Mouse (Mus musculus): Measurements from ENCODE around the gene Ikzf1. TPM values are rescaled to one million over a fixed set of nuclear protein-coding genes. Genes with fewer than 3 reads are reported as not detected.

The Ikzf1 gene
- total RNA-seq, 2 experiments from 2014 or later: 2.6 to 3.9 TPM

DNA sequence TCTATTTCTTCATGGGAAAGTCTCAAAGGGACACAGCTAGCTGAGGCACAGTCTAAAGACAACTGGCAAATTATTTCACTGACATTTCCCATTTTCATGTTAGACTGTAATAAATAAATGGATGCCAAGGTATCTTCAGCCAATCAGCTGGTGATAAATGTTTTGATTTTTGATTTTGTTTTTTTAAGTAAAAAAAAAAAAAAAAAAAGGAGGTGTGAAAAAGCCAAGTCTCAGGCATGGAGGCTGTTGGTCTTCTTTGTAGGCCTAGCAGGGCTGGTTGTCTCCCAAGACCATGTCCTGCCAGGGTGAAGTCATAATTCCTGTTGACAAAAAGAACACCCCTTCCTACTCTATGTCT lies 4.9 kb downstream of the Ikzf1 start:
- DNase-seq (ENCODE audit: low spot score in 2 of 2): no peak

DNA sequence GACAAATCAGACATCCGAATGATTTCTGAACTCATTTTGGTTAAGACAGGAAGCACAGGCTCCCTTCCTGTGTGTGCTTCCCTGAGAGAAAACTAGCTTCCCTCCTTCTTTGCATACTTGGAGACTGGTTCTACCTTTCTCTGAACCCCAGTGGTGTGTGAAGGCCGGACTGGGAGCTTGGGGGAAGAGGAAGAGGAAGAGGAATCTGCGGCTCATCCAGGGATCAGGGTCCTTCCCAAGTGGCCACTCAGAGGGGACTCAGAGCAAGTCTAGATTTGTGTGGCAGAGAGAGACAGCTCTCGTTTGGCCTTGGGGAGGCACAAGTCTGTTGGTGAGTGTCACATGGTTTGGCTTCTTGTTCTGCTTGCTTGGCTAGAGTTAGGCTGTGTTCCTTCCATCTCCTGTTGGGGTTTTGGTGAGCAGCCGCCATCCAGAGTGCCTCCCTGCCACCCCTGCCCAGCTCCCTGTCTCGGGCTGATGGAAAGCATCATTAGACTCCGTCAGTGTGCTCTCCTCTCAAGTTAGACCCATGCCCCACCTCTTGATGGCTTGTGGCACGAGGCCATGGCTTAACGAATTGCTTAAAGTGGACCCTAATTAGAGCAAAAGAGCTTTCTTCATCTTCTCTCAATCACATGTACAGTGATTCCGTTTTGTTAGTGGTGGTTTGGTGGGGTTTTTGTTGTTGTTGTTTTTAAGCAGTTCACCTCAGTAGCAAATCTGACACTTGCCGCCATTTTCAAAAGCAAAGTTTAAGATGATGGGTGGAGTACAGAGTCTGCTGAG lies 5.4 kb downstream of the Ikzf1 start:
- DNase-seq (ENCODE audit: low spot score in 2 of 2): no peak

DNA sequence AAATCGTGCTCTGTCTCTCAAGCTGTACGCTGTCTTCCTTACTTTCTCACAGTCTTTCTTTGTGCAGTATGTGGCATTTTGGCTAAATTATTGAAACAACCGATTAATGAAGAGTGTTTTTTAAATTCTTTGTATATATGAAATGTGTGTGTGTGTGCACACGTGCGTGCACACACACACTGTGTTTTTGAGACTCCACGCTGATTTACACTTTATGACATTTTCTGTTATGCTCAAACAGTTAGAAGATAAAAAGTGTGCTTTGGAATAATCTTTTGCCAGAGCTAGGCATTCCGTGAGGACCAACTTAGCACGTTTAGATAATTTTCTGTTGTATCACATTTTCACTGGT lies 6.0 kb downstream of the Ikzf1 start:
- no peak for DNase-seq (ENCODE audit: low spot score in 2 of 2)

DNA sequence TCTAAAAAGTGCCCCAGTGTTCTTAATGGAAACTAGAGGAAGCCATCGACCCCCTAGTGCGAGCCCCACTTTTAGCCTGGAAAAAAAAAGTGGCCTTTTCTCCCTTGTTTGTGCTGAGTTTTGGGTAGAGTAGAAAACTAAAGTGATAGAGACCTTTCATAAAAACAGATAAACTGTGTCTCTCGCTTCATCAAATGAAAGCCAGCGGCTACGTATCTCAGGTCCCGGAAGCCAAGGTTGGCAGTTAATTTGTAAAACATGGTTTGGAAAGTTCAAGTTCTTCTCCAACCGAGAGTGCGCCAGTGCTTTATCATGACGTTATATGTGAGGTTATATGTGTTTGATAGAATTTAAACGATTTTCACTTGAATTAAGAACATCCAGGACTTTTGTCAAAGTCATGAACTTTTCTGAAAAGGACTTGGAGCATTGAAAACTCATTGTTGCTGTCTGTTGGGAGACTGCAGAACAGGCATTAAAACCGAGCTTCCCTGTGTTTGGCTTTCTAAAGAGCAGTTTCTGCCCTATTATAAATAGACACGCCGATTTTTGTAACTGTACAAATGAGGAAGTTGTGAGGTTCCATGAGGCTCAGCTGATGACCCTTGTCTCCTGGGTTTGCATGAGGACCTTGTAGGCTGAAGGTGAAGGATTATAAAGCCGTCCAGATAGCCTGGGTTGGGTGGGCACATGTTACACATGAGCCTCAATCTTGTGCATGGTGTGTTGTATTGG lies 6.7 kb downstream of the Ikzf1 start:
- no peak for DNase-seq (ENCODE audit: low spot score in 2 of 2)

DNA sequence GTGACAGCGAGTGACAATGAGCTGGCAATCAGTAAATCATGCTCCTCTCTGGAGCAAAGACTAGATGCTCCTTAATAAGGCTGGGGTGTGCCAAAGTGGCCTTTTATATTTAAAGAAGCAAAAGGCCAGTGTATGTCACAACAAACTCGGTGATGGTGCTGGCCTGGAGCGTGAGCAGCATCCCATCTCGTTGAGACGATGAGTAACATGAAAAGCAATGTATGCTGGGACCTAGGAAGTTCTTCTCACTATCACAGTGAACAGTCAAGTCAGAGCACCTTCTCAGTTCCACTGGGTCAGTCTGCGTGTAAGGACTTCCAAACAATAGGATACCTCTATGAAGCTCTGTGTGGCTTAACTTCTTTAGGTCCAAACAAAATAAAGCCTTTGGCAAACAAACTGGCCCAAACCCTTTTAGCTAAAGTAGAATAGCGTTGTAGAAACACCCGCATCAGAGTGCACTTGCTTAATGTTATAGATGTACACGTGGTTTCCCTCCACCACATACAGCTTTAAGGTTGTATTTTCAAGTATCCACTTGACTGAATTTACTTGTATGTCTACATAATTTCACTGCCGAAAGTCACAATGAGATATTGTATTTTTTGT lies 7.9 kb downstream of the Ikzf1 start:
- no peak for DNase-seq (ENCODE audit: low spot score in 2 of 2)

DNA sequence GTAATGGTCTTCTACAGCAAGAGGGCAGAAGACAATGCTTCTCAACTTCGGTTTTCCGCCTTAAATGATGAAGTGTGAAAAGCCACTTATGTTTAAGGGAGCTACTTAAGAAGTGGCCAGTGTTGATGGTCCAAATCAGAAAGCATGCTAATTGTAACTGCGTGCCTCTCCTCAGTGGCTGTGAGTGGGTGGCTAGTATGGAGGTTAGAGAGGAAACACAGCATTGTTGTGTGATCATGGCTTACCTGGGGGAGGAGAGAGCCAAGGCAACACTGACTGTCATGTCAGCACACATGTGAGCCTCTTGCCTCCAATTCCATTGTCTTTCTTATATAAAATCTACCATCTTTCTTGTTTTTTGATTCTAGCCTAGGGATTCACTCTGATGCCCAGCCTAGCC lies 8.6 kb downstream of the Ikzf1 start:
- no peak for DNase-seq (ENCODE audit: low spot score in 2 of 2)

DNA sequence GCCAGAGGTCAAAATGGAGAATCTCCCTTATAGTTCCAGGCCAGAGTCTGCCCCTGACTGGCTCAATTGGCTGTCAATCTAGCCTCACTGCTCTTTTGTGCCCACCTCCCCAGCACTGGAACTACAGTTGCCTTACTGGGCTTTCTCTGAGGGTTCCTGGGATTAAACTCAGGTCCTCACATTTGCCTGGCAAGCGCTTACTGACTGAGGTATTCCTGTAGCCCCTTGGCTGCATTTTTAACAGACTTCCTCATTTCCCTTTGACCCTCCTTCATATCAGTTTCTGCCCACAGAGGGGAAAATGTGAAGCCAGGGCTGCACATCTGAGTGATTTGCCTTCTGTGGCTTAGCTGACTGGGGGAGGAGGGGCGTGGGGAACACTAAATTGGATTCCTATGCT lies 9.3 kb downstream of the Ikzf1 start:
- no peak for DNase-seq (ENCODE audit: low spot score in 2 of 2)

DNA sequence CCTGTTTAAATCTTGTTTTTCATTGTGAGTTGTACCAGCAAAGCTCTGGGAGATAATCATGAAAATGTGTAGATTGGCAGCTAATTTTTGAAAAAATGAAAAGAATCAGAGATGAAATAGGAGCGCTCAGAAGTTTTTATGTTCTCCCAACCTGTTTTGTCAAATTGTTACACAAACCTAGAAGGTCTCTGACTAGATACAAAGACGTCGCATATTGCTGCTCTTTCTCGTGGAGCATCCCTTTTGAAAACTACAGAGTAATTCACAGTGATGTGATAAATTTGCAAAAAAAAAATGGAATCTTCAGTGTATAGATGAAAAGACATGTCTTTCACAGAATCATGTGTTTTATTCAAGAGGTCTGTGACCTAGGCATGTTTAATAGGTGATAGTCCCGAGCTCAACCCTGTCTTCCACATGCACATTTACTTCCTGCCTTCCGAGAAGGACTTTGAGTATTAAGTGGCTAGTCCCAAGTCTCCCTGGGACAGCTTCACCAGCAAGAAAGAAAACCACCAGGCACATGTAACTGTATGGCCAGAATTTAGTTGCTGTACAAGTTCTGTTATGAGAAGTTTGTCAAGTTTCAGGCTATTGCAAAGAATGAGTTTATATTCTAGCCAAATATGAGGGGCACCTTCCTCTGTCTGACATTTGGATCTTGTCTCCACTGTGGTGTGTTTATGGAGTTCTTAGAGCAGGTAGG lies 9.8 kb downstream of the Ikzf1 start:
- DNase-seq (ENCODE audit: low spot score in 2 of 2): no peak

DNA sequence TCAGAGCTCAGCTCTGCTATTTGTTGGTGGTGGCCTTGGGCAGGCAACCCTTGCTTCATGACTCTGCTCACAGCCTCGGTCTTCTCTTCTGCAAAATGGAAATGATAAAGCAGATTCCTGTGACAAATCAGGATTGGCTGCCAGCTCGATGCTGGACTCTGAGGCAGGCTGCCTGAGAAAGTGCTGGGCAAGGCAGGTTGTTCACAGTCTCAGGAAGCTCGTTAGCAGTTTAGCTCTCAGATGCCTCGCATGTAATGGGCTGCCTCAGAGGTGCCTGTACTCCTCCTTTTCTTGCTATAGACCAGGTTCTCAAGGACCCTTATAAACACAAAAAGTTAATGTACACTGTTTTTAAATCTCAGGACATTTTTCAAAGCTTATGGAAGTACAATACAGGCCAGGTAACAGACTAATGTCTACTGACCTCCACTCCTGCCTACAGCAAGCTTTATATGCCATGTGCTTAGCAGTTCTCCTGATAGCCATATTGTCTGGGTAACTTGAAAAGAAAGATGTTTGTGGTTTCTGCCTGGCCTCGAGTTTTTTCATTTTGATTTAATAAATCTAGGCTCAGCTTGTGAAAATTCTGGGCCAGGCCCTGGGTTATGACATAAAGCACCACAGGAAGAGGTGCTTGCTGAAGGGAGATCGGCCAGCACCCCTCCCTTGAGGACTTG lies 10.5 kb downstream of the Ikzf1 start:
- no peak for DNase-seq (ENCODE audit: low spot score in 2 of 2)

DNA sequence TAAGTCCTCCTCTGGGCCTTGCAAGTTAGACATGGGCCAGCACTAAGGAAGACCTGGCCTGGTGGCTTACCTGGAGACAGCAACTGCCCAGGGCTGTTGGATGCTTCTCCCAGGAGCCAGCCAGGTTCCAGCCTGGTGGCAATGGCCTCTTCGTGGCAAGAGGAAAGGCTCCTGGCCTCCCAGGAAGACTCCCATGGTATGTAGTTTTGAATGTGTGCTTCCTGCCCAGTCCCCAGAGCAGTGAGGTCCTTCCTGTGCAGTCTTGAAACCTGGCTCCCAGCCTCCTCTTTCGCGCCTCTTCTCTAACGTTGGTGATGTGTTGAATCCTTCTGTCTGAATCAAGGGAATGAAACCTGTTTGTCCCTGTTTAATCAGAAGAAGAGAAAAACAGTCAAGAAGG lies 11.1 kb downstream of the Ikzf1 start:
- DNase-seq (ENCODE audit: low spot score in 2 of 2): no peak

DNA sequence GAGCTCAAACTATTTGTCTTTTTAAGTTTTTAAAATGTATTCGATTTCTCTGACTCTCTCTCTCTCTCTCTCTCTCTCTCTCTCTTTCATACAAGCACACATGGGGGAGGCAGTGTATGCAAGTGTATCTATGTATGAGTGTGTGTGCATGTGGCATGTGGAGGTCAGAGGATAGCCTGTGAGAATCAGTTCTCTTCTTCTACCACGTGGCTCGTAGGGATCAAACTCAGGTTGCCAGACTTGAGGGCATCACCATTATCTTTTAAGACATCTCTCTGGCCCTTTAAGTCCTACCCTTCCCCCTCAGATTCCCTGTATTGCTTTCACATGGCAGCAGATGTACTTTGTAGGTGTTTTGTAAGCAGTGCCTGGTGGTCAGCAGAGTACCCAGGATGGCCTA lies 12.0 kb downstream of the Ikzf1 start:
- no peak for DNase-seq (ENCODE audit: low spot score in 2 of 2)

DNA sequence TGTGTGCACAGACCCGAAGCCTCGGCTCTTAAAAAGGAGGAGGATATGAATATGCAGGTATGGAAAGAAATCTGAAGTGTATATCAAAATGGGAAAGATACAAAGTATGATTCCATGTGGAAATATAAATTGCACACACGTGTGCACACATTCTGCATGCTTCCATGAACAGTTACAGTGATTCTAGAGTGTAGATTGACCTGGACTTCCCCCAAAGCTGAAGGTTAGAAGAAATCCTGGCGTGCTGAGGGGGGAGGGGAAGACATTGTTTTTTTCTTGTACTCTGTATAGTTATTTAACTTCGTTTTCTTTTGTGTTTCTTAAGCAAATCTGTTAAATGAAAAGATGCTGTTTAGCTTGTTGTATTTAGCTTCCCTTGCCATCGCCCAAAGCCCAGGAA lies 16.6 kb downstream of the Ikzf1 start:
- DNase-seq (ENCODE audit: low spot score in 2 of 2): no peak

DNA sequence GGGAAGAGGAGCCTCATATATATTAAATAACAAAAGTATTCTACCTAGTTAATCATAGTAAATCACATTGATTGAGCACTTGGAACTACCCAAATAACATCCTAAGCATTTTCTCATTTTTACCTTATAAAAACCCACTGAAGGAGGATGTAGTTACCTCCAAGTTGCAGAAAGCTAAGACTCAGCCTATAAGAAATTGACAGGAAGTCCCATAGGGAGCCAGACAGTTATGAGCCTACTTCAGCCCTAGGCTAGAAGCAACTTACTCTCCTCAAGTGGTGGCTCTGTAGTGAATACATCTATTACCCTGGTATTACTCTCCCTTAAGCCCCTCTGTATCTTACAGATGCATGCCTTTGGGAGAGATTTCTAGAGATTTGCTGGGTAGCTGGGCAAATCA lies 19.0 kb downstream of the Ikzf1 start:
- no peak for DNase-seq (ENCODE audit: low spot score in 2 of 2)

DNA sequence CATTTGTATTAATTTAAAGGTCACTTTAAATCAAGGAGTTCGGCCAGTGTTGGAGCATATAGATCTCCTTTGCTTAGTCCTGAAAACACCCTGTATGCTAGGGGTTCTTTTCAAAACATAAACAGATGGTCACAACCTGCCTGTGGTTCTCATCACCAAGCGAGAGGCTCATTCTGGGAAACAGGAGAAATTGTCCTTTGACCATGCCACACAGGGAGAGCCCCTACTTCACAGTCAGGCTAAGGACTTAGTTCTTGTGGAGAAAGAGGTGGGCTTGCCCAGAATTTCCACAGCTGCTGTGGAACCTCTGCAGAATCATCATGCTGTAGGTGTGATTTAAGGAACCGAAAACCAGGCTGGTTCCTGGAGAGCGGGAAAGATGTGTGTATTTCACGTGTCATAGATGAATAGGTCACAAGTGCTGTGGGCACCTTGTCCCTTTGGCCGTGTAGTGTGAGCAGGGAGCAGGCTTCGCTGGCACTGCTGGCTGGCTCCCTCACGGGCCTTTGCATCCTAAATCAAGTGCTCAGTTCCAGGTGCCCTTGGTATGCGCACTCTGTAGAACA lies 23.4 kb downstream of the Ikzf1 start:
- DNase-seq (ENCODE audit: low spot score in 2 of 2): no peak

DNA sequence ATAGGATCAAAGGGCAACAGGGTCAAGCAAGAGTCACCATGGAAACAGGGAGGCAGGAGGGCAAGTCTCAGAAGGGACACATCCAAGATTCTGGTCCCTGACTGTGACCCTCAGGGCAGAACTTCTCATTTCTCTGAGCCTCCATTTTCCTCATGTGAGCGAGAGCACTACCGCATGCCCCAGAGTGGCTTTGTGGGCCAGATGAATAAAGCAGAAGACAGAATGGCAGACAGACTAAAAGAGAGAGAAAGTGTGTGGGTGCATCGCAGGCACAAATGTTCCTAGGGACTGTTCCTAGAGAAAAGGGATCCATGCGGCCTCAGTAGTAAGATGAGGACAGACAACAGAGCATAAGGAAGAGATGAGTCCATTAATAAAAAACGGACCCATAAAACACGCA lies 24.5 kb downstream of the Ikzf1 start:
- no peak for DNase-seq (ENCODE audit: low spot score in 2 of 2)

DNA sequence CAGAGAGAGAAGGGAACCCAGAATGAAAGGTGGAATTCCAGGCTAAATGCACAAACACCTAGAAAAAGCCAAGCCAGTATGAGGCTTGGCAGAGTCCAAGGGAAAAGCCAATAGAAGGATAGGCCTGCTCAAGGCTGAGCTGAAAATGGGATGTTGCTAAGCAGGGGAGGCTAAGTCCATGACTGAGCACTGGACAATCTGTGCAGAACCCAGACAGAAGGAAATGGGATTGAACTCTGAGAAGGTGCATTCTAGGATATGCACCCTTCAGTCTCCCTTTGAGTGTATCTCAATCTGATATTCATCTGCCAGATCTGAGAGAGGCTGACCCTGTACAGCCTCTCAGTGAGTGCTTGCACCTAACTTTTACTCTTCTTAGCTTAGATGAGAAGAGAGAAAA lies 25.9 kb downstream of the Ikzf1 start:
- DNase-seq (ENCODE audit: low spot score in 2 of 2): no peak

DNA sequence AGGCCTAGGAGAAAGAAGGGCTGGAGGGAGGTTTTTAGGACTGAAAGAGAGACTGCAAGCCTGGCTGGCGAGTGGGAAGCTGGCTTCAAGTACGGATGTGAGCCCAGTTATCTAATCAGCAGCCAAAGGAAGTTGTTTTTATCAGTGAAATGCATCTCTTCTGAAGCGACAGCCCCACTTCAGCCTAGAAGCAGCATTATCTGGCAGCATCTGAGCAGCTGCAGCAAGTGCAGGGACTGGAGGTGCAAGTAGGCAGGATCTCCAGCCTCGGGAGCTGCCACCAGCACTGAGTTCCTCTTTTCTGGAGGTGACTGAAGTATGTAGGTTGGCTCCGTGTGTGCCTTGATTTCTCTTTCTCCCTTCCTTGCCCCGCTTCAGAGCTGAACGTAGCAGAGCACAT lies 26.9 kb downstream of the Ikzf1 start:
- DNase-seq (ENCODE audit: low spot score in 2 of 2): no peak

DNA sequence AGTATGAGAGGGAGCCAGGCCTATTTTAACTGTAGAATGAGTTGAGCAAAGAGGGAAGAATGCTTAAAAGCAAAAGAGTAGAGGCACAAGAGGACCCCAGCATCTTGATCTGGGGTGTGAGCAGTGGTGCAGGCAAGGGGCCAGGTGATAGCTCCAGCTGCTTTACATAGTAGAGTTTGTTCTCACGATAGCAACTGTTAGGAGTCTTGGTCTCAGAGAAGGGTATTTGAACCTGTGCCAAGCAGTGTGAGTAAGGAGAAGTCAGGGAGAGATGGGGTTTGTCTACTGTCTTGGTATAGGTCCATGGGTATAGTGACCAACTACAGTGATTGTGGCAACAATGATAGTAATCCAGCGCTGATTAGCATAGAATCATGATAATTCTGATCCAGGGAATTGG lies 29.9 kb downstream of the Ikzf1 start:
- no peak for DNase-seq (ENCODE audit: low spot score in 2 of 2)

DNA sequence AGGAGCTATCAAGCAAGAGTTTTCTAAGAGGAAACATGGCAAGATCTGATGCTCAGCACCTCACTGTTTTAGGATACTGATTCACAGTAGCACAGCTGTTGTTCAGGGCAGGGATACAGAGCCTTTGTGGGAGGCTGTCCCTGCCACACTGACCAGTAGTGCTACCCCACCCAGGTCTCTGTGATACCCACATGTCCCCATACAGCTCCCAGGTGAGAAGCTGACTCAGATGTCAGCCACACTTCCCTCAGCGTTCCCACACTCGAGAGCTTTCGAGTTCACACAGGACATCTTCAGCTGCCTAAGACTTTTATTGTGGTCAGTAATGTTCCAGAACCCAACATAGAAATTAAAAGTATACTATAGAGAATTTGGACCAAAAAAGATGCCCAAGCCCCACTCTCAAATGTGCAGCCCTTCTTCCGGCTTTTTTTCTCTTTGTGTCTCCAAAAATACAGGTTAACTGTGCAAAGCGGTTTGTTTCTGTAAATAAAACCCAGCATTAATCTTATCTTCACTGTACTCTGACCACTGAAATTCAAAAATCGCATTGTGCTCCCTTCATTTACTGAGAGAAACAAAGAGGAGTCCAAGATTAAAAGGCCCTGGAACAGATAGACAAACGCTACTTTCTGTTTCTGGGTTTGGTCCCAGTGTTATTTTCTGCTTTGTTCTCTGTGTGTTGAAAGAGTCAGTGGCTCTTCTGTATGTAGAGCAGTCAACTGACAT lies 31.3 kb downstream of the Ikzf1 start:
- no peak for DNase-seq (ENCODE audit: low spot score in 2 of 2)

DNA sequence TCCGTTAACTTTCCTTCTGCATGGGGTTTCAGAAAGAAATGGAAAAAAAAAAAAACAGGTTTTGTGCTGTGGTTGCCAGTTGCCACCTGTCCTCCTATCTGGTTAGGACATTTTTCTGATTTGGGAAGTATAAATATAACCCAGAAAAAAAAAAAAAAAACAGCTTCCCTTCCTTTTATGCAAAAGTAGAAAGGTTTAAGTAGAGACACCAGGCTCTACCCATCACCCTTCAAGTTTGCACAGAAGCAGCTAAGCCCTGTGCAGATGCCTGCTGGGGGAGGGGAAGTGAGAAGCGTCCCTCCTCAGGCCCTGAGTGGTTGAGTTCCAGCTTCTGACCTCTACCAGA lies 31.9 kb downstream of the Ikzf1 start:
- no peak for DNase-seq (ENCODE audit: low spot score in 2 of 2)

All from adrenal gland, adult 18-20 months (tissue).